Mouse (Mus musculus) adipocyte (in vitro differentiated cells): ENCODE data around the gene Glis3.

Source experiments
- DNase-seq: peaks from one replicate; pipeline ENCODE4 v3.0.0-alpha.2; 2016; ENCODE audit warnings: low spot score

The Glis3 gene

DNA sequence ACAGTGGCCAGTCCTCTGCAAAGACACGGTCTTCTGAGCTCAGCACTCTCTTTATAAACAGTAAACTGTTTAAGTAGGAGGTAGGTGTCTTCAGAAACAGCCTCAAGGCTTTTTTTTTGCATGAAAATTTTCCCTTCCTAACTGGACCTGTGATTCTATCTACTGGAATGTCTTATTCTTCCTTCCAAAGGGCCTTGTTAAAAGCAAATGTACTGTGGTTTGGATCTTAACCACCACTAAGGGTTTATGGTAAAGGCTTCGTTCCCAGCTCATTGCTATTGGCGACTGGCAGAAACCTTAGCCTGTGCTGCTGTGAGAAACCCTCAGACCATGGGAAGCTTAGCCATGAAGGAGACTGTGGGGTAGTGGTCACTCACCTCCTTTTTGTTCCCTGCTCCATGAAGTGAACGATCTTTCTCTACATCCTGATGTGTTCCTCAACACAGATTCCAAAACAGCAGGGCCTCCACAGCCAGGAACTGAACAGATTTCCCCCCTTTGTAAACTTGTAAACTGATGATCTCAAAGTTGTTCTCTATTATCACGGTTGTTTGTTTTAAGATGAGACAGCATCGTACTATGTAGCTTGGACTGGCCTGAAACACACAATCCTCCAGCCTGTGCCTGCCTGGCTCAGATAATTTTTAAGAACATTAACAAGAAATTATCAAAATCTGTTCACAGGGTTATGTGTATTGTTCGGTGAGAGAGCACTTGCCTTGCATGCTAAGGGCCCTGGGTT, 88.0 kb downstream of the Glis3 start:
- DNase-seq = no peak

DNA sequence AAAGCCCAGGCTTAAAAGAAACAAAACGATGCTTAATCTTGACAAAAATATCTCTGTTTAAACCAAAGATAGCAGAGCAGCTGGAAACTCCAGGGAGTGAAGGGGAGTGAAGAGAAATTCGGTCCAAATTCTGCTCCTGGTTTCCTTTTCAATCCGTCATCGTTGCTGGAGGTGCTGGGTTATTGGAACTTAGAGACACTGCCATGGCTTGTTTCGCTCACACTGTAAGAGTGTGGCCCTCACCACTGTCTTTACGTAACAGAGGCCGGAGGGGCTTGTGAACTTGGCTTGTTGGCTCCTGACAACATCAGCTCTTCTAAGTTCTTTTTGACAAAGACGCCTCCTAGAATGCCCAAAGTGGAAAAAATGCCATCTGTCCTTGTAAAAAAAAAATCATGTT, 99.4 kb downstream of the Glis3 start:
- DNase-seq = no peak

DNA sequence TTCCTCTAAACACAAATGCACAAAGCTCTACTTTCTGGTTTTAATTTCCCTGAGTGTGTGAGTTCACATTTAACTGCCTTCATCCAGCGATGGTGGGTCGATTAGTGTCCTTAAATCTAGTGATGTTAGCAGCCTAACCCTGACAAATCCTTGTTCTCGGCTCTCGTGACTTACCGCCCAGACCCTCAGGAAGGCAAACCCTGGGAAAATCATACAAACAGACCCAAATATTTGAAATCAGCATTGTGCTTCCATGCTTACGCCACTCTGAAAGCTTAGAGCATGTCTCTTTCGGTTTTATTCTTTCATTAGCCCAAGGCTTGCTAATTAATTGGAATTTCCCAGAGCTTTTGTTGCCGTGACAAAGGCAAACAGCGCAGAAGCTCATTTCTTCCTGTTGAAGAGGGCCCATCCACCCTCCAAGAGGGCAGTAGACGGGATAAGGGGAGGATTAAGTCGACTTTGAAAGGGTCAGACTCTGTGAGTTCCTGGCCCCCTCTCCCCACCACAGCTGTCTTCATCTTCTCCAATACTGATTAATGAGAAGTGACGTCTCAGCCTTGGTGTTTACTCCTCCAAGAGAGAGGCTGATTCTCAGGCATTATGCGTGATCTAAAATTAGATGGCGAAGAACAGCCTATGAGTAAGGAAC, 100.0 kb downstream of the Glis3 start:
- DNase-seq = no peak

DNA sequence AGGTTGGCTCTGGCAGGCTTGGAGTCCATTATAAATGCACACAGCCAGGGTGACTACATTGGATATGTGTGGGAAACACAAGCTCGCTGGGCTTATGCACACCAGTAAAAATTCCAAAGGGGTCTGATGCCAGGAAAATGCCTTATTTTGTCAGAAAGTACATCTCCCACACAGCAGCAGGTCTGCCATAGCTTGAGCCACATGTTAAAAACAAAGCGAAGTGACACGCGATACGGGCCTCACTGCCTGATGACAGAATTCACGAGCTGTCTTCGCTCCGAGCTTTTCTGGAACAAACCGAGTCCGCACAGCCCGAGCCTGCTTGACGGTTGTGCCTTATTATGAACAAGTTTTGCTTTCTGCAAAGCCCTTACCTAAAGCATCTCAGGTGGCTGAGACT, 102.9 kb downstream of the Glis3 start:
- no peak for DNase-seq

DNA sequence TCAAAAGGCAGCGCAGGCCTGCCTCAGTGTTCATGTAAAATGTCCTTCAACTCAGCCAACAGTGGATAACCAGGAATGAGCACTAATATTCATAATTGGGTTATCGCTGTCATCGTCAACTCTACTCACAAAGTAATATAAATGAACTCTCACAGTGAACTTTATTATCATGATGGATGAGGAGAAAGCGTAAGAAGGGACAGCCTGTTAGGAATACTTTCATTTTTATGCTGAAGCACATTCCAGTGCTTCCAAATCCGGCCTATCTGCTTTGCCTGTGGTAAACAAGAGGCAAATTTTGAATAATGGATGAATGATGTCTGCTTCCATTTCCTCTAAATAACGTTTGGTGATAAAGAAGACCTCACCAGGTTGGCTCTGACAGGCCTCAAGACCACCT, 103.3 kb downstream of the Glis3 start:
- DNase-seq = no peak

DNA sequence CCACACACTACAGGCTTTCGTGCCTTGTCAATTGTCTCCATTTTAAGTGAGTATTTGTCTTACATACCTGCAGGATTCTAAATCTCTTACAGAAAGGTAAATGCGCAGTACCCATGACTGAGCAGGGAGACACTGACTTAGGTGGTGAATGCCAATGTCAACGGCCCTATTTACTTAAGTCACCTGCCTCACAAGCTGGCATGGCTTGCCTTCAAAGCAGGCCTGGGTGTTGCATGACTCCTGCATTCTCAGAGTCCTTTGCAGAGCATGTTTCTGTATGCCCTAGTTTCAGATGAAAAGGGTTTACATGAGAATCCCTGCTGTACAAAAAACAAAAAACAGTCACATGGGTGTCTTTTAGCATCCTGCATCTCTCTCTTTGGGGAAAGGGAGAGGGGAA, 106.2 kb downstream of the Glis3 start:
- DNase-seq = no peak

DNA sequence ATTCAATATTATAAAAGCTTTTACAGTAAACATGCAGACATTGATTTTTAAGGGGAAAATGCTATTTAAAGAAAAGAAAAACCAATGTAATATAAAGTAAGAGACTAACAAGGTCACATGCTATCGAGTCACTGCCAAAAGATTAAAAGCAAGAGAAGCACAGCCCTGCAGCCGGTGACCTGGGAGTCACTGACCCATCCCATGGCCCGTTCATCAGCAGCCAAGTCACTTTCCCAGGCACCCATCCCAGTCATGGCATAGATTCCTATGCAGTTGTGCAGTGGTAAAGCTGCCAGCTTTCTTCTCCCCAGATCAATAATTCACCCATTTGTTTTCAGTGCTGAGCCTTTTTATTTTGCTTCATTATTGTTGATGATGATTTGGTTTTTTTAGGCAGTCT, 110.0 kb downstream of the Glis3 start:
- peak; percentile 22 for DNase-seq

DNA sequence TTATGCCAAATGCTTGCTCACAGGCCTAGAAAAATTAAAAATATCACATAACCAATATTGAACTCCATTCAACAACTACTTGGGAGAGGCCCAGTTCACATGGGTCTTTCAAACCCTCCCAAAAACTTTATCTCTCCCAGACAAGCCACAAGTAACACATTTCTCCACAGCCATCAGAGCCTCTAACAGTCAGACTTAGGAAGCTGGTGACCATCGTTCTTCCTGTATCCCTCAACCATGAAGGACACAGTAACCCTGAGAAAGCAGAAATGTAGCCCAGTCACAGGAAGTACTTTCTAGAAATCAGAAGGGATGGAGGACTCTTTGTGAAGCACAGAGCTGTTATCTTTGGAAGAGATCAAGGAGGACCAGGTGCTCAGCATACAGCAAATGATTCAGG, 112.8 kb downstream of the Glis3 start:
- DNase-seq = no peak

DNA sequence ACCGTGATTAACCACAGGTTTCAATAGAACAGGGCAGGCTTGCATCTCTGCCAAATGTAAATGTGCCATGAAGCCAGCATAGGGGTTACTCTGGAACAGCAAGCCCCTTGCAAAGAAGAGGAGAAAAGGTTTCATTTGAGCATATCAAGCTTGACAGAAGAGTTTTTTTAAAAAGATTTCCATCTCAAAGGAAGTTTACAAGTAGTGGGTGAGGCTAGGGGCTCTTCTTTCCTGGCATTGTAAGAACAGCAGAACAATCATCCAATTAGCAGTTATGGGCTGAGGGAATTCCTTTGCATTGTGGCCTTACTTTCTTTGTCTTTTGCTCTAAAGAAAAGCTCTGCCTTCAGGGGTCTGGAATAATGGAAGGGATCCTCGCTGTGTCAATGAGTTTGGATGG, 113.3 kb downstream of the Glis3 start:
- DNase-seq = no peak

DNA sequence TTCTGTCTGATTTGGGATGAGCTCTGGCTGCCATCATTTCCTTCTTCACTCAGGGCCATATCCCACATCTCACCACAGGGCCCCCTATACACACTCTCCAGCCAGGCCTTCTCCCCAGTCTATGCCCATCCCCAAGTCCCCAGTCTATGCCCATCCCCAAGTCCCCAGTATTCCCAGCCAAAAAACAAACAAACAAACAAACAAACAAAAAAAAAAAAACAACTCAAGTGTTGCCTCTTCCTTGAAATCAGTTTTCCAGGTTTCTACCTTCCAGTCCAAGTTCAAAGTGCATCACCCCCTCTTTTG, 118.2 kb downstream of the Glis3 start:
- no peak for DNase-seq

DNA sequence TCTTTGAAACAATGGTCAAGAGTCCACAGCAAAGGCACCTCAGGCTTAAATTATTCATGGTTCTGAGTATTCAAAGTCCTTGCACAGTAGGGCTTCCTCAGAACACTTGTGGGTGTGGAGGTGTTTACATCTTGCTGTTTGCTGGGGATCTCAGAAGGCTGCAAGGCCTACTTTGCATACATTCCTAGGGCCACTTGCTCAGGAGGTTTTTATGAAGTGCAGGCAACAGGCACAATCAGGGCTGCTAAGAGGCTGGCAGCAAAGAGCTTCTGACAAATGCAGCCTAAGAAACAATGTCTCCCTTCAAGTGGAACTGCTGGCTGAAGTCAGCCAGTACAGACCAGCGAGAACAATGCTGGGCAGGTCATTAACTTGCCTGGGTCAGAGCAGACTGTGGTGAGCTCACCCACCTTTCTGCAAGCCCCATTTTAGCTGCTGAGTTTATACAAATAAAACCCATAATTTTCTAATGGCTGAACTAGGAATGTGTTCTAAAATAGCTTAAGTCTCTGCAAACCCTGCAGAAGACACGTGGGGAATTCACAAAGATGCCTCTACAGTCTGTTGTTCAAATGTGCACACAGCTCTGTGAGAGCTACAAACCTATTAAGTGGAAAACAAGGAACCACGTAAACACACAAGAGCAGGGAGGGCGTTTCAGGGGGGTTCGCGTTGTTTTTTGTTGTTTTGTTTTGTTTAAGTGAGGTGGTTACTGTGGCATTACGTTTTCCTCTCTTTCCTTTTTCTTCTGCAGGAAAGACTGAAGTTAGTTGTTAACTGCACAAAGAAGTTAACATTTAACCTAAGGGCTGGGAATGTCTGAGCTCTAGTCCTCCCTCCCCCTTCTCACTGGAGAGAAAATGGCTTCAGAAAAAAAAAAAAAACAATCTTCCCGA, 118.8 kb downstream of the Glis3 start:
- no peak for DNase-seq

DNA sequence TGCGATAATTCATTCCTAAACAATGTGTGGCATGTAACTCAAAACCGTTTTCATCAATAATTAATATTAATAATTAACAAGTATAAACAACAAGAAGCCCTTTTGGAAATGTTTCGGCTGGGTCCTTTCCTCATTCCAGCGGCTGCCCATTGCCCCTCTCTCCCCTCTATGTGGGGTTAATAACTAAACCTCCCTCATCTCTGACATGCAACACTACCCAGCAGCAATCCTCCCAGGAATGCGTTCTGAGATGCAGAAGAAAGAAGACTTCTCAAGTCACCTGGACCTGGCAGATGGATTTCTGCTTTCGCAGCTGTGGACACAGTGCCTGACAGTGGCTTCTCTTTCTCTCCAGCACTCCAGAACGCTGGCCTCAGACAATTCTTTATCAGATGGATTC, 120.0 kb downstream of the Glis3 start:
- no peak for DNase-seq

DNA sequence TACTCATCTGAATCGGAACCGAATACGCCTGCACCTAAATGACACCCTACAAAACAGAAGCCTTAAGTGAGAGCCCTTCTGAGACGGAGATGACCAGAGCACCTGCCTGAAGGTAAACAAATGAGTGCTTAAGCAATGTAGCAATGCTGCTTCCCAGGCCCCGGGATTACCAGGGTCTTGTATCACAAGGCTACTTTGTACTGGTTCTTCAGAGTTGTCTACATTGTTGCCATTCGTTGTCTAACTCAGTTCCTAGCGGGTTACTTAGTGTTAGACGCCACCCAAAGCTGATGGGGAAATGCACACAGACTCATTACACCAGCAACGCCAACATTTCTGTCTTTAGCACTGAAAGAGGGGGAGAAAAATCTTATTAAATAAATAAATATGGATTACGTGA, 120.5 kb downstream of the Glis3 start:
- DNase-seq = no peak

DNA sequence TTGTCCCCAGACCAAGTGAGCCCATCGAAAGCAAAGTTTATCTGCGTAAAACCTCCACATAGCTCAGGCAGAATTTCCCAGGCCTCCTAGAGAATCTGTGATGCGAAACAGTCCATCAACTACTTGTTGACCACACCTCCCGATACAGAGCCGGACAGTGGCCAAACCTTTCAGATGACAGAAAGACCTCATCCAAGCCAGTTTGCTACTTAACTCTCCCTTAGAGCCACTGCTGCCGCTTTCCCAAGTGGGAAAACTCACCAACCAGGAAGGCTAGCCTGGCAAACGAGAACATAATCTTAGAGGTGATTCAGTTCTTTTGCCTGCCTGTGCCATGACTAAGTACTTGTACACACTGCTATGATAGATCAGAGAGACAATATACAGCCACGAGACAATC, 121.2 kb downstream of the Glis3 start:
- DNase-seq = peak; percentile 28

DNA sequence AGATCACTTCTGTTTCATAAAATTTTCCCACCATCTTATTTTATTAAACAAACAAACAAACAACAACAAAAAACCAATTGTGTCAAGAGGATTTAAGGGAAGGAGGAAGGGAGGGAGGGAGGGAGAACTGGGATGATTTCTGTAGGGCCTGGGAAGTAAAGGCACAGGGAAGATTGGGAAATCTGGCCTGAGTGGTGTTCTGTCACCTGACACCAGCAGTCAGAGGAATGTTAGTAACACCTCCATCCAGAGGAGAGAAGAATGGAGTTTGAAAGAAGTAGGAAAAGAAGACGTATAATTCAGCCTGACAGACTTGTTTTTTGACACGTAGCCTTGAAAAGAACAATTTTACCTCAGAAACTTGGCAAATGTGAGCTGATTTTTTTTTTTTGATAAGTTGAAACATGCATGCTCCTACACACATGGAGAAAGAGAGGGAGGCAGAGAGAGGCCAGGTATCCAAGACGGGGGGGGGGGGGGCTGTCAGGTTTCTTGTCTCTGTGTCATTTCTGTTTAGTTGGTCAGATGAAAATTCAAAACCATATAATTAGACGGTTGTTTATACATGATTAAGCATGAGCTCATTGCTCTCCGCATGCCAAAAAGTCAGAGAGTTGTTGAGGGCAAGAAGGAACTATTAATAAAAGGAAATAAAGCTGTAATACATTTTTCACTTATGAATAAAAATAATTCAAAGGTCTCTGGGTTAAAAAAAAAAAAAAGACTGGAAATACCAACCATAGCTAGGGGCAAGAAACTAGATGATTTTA, 122.1 kb downstream of the Glis3 start:
- peak; percentile 10 for DNase-seq

DNA sequence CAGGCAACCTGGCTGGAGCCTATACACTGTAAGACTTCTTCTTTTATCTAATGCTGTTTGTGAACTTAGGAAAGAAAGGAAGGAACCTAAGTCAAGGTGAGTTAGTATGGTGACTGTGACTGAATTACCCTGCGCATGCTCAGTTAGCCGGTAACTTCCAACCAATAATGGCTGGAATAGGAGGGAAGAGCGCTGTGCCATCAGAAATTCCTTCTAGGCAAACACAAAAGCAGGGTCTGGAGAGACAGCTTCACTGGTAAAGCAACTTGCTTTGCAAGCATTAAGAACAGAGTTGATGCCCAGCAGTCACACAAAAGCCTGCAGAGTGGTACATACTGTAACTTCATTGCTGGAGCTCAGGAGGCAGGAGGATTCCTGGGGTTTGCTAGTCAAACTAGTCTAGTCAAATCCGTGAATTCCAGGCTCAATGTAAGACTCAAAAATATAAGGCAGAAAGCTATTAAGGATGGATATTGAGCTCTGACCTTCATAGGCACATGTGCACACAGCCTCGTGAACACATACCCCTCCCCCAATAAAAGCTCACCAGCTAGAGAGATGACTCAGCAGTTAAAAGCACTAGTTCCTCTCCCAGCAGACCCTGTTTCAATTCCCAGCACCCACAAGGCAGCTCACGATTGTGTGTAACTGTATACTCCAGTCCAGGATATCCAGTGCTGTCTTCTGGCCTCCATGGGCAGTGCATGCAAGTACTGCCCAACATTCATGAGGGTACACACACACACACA, 124.5 kb downstream of the Glis3 start:
- no peak for DNase-seq

DNA sequence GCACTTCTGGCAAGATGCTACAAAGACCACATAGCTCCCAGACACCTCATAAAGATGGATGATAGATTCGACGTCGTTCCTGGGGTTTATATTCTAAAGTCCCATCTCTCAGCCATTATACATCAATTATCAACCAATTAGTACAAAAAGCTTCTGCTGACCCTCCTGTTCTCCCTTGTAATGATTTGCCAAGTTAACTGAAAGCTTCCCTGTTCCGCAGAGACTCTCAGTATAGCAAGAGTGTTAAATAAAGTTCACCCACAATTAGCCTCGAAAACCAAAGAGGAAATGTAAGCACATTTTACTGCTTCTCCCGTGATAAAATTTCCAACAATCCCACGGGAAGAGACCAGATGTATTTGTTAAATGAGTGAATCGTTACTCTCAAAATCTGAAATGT, 129.3 kb downstream of the Glis3 start:
- no peak for DNase-seq

DNA sequence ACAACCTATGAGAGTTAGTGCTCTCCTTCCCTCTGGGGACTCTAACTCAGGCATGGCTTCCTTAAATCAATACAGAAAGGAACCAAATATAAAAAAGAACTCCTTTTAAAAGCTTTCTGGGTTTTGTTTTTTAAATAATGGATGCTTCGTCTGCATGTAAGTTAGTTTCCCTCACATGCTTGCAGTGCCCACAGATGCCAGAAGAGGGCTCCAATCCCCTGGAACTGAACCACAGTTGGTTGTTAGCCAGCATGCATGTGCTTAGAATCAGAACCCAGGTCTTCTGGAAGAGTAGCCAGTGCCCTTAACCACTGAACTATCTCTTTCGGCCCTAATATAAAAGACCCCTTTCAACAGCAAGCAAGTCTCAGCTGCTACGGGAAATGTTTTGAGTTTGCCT, 132.9 kb downstream of the Glis3 start:
- no peak for DNase-seq

DNA sequence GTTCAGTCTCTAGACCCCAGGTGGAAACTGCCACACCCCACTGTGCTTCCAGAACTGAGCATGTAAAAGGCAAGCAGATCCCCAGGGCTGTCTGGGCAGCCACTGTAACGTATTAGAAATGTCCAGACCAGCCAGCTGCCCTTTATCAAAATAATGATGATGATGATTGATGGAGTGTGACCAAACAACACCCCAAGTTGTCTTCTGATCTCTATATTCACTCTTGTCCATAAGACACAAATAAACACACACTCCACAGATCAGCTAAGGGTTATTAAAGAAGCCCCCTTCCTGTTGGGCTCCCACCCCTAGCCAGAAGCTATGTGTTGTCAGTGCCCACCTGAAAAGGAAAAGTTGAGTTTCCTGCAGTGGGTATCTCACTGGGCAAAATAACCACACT, 134.4 kb downstream of the Glis3 start:
- no peak for DNase-seq

DNA sequence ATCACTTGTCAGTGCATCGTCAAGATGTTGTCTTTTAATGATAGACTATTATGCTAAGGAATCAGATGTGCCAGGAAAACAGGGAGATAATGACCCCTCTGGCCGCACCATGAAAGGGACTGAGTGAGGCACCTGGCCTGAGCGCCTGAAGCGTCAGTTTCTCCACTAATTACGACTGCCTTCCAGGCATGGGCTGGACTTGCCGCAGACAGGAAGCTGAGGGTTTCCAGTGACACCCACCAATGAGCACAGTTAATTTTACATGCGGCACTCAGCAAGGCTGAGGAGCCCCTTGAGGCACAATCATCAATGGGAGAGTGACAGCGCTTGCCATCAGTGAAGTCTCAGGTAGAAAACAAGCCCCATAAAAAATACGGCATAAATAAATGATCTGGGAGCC, 141.1 kb downstream of the Glis3 start:
- no peak for DNase-seq

DNA sequence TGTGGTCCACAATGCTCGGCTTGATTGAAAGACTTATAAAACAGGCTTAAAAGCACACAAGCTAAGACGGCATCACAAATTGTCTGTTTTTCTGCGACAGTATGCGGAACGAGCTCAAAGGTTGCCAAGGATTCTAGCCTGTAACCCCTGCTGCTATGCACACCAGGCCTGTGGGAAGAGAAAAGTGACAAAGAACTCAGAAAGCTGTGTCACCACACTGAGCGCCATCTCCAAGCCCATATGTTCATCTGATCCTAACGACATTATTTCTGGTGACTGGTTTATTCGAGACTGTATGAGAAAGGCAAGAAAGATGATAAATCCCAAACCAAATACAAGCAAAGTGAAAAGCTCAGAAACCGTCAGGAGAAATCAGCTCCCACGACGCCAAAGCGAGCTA, 144.9 kb downstream of the Glis3 start:
- no peak for DNase-seq

DNA sequence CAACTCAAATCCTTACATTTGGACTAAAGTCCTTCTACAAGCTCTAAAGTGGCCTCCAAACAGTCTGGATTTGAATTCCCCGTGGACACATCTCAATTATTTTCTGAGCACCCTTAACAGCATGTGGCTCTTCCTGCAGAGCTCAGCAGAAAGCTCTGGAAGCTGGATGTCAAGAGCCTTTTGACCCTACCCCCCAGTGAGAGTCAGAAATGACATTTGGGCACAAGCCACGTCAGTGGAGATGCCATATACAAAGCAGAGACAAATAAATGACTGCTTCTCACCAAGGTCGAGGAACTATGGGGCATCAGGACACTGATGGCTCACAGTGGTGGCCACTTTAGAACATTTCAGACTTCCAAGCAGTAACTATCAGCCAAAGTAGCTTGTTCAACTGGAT, 146.3 kb downstream of the Glis3 start:
- no peak for DNase-seq
